Mouse (Mus musculus) T-helper 2 cell (primary cell): ENCODE data around the gene P4hb.

ENCODE experiments used
- in situ Hi-C: fragments of 300-600 bp; cut with MboI, MseI; formaldehyde crosslinking; loops from one replicate; pipeline ENCODE4 v1.15.1; 2025; ENCODE audit warnings: high pct_unique_total_duplicates

Gene P4hb

GRCm38 (mm10) chr11:120539285-120540014, 33.6 kb downstream of the P4hb start:
- in situ Hi-C loops: no loop called here

DNA sequence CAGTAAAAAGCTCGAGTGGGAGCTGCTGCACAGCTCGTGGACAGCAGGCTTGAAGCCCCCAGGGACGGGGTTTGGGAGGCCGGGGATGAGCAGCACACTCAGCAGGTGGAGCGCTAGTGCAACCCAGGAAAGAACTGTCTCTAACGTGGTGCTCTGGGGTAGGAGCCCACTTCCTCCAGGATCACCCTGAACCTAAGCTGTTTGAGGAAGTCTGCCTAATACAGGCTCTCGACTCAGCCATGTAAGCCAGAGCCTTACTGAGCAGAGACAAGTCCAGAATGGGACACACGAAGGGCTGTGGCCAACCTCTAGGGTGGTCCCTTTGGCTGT, 34.1 kb downstream of the P4hb start:
- in situ Hi-C loops: no loop called here

- in situ Hi-C loops: no loop called here
Observed at GRCm38 (mm10) chr11:120538485-120538884, 34.6 kb downstream of the P4hb start.

- in situ Hi-C loops: no loop called here
Observed at GRCm38 (mm10) chr11:120535804-120536203, 37.2 kb downstream of the P4hb start.

- in situ Hi-C loops: no loop called here
Observed at GRCm38 (mm10) chr11:120535145-120535544, 37.9 kb downstream of the P4hb start.

DNA sequence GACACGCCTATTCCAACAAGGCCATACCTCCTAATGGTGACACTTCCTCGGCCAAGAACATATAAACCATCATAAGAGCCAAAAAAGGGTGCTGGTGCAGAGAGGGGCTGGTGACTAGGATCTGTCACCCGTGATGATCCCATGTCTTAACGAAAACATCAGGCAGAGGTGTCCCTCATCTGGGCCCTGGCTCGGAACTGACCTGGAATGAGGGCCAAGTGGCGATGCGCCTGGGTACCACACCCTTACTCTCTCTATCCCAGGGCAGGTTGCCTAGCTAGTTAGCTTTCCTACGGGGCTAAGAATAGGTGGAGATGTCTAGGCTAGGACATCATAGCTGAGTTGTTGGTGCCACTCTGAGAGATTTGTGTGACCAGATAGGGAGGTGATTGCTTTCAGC, 39.0 kb downstream of the P4hb start:
- in situ Hi-C loops: no loop called here

DNA sequence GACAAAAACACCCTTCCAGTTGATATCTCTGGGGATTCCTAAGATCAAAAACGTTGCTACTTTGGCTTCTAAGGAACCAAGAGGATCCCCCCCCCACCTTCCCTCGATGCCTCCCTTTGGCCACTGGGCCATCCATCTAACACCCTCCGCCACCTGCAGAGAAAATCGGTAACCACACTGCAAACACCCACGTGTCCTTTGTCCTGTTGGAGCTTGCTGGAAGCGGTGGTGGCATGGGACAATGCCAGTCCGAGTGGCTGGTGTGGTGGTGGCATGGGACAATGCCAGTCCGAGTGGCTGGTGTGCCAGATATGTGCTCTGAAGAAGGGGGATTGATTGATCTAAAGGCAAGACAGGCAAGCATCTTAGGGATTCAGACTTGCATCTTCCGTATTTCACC, 41.4 kb downstream of the P4hb start:
- in situ Hi-C loops: no loop called here

GRCm38 (mm10) chr11:120530085-120530964, 42.7 kb downstream of the P4hb start, which contains the start of gene Gcgr:
Gcgr (plus strand) TSS chr11:120530699.
- in situ Hi-C loops: no loop called here

GRCm38 (mm10) chr11:120528903-120529302, 44.1 kb downstream of the P4hb start:
- in situ Hi-C loops: no loop called here

DNA sequence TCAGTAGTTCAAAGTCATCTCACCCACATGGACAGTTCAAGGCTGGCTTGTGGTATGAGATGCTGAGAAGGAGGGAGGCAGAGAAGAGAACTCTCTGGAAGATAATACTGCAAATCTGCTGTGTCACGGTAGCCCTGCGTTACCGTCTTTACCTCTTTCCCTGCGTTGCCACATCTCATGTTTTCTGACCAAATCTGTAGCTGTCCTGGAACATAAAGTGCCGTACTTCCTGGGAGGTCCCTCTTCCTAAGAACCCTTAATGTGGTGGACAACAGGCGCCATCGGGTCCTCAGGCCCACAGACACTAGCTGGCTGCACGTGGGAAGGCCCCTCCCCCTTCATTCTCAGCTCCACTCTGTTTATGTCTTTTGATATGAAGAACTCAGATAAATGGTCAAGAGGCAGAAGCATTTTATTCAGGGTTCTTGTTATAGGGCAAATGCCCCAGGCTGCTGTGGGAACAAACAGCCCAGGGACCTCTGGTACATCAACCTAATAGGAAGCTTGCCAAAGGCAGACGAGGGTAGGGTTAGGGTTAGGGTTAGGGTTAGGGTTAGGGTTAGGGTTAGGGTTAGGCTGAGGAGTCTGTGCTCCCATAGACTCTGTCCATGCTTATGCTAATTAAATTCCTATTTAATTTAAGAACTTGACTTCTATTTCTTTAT, 45.2 kb downstream of the P4hb start:
- in situ Hi-C loops: no loop called here

- in situ Hi-C loops: no loop called here
Observed at GRCm38 (mm10) chr11:120525959-120526358, 47.1 kb downstream of the P4hb start.

GRCm38 (mm10) chr11:120522581-120522980, 50.5 kb downstream of the P4hb start:
- in situ Hi-C loops: no loop called here

GRCm38 (mm10) chr11:120520967-120521540, 52.0 kb downstream of the P4hb start:
- in situ Hi-C loops: no loop called here

- in situ Hi-C loops: no loop called here
Observed at GRCm38 (mm10) chr11:120520498-120520897, 52.6 kb downstream of the P4hb start.

GRCm38 (mm10) chr11:120519738-120520137, 53.3 kb downstream of the P4hb start:
- in situ Hi-C loops: no loop called here

DNA sequence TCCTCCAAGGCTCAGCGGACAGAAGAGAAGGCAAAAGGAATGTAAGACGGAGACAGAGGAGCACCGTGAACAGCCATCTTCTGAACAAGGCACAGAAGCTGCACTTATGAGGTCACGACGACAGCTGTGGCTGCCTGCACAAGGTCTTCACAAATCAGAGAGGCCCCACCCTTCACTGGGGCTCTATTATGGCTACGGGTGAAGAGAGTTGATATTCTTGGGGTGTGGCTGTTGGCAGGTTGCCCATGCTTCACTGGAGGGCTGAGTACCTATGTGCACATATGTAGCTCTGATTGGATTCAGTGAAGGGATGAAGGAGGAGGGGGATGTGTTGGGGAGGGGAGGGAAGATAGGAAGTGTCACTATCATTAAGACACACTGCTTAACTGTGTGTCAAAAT, 54.5 kb downstream of the P4hb start:
- in situ Hi-C loops: no loop called here

DNA sequence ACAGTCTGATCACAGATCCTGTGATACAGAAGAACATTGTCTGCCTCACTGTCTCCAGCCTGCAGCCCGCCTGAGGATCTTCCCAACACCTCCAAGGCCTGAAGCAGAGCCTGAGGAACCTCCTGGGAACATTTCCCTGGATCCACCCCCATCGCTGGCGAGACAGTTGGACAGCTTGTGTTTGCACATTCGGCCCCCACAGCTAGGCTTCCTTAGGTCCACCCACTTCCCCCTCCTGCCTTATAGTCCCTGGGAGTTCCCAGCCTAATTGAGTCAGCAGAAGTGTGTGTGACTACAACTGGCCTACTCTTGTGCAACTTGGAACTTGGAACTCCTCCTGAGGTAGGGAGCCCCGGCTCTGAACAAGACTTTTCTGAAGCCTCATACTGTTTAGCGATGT, 55.0 kb downstream of the P4hb start:
- in situ Hi-C loops: no loop called here

DNA sequence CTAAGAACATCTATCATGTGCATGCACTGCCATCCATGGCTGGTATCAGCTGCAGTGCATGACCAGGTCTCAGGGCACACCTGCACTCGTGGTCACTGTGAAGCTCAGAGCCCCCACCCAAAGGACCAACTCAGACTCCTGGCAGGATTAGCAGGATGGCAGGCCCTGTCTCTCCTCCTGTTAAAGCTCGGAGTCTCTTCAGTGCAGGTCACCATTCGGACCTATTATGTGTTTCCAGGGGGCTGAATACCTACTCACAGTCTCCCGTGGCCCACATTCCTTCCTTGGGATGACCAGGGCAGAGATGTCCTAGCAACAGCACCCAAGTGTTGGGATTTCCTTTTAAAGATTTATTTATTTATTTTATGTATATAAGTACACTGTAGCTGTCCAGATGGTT, 55.9 kb downstream of the P4hb start:
- in situ Hi-C loops: no loop called here

DNA sequence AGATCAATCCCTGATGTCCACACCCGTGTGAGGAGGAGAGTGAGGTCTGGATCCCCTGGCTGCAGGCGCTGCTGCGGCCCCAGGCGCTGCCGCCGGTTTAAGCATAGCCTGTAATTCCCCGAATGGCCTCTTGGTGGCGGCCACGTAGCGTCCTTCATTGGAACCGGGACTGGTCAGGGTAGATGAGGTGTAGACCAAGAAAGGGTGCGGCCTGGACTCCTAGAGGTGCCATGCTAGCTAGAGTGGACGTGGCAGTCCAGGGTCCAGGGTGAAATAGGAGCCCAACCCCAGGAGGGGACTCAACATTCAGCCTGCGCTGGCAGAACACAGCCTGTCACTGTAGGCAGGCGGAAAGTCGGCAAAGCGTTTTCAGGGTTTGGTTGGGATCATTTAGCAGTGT, 57.4 kb downstream of the P4hb start:
- in situ Hi-C loops: no loop called here

- in situ Hi-C loops: loop anchor here (5.0 kb wide), 1 partner anchor 48 kb away; no protein-coding TSS in a partner anchor
Observed at GRCm38 (mm10) chr11:120514262-120514661, 58.8 kb downstream of the P4hb start.

- in situ Hi-C loops: loop anchor here (5.0 kb wide), 1 partner anchor 49 kb away; no protein-coding TSS in a partner anchor
Observed at GRCm38 (mm10) chr11:120512790-120513453, 60.1 kb downstream of the P4hb start.
